8 mouse cellular contexts compared by ENCODE assay signal in the genomic region with DNA sequence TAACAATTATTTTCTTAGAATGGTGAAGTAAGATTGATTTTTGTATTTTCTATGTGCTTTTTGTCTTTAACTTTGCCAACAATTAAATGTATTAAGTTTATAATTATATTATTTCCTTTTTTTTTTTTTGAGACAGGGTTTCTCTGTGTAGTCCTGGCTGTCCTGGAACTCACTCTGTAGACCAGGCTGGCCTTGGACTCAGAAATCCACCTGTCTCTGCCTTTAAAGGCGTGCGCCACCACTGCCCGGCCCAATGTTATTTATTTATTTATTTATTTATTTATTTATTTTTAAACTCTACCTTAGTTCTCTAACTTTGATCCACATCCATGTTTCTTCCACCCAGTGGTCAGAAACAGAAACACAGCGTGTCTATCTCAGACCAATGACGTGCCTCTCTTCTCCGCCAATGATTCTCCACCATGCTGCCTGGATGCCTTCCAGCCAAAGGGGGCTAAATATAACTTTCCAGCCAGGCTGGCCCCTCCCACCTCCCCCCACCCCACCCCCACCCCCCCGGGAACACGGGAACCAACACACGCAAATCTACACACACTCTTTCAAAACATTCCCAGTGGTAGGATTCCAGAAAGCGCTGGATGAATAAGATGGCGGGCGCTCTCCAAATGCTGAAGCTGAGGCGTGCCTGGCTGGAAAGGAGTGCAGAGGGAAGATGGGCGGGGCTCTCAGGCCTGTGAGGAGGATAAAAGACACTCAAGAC. TPM values are rescaled to one million over a fixed set of nuclear protein-coding genes. Genes with fewer than 3 reads are reported as not detected.
DNase-seq lines count a peak whose midpoint lies in the region; ATAC-seq lines count a peak whose summit lies in the region.

No protein-coding gene starts in this region.

- H3K36me3 ChIP-seq in embryonic facial prominence, embryonic 14.5 days (ENCODE audit: control insufficient read depth, insufficient read depth, low read length), result no peaks in the 10 kb centered on the region
- peaks cover 18% of the 10 kb centered on the region for H3K36me3 ChIP-seq in midbrain, embryonic 14.5 days (ENCODE audit: control insufficient read depth, insufficient read depth, low read length)

- H3K27ac ChIP-seq in embryonic facial prominence, embryonic 14.5 days (replicated peaks; ENCODE audit: low read depth, low read length), result no peak overlapping the region
- H3K27ac ChIP-seq in midbrain, embryonic 14.5 days (replicated peaks; ENCODE audit: low read depth, low read length), result no peak overlapping the region

- no peak overlapping the region for H3K4me3 ChIP-seq in embryonic facial prominence, embryonic 14.5 days (ENCODE audit: low read depth, low read length)
- H3K4me3 ChIP-seq in midbrain, embryonic 14.5 days (replicated peaks; ENCODE audit: low read depth, low read length), result no peak overlapping the region

- peak; percentile 46 for DNase-seq in right cerebral cortex, postnatal 4 days
- DNase-seq in right cerebral cortex, postnatal 25 days, result no peak
- peak; percentile 87 for DNase-seq in embryonic facial prominence, embryonic 14.5 days (ENCODE audit: low spot score)
- DNase-seq in heart, postnatal 14 days, result peak; percentile 68 to 82
- DNase-seq in kidney, postnatal 4 days, result peak; percentile 89 to 92
- DNase-seq in midbrain, embryonic 14.5 days, result peak; percentile 68
- no peak for DNase-seq in cerebellum, adult 18-20 months
- no peak for DNase-seq in left cerebral cortex, adult 8-10 months (ENCODE audit: low spot score in 2 of 2)

- intact Hi-C loops in heart, postnatal 14 days (cut with DNase I), result no loop called here

- no peak overlapping the region for H3K9ac ChIP-seq in embryonic facial prominence, embryonic 14.5 days (ENCODE audit: low read depth, low read length)
- H3K9ac ChIP-seq in midbrain, embryonic 14.5 days (replicated peaks; ENCODE audit: low read length), result no peak overlapping the region

- 20% methylated on average over 14 of the region's 14 CpGs for WGBS in embryonic facial prominence, embryonic 14.5 days
- WGBS in midbrain, embryonic 14.5 days, result 24% methylated on average over 14 of the region's 14 CpGs

- no peaks in the 10 kb centered on the region for H3K4me1 ChIP-seq in embryonic facial prominence, embryonic 14.5 days (ENCODE audit: control insufficient read depth, insufficient read depth, low read length)
- H3K4me1 ChIP-seq in midbrain, embryonic 14.5 days (ENCODE audit: control insufficient read depth, insufficient read depth, low read length), result peaks cover 26% of the 10 kb centered on the region

- H3K27me3 ChIP-seq in embryonic facial prominence, embryonic 14.5 days (replicated peaks; ENCODE audit: control insufficient read depth, insufficient read depth, low read length), result no peaks in the 10 kb centered on the region
- H3K27me3 ChIP-seq in midbrain, embryonic 14.5 days (ENCODE audit: control insufficient read depth, insufficient read depth, low read length), result no peaks in the 10 kb centered on the region

- H3K9me3 ChIP-seq in embryonic facial prominence, embryonic 14.5 days (ENCODE audit: control insufficient read depth, low read length), result no peaks in the 10 kb centered on the region
- no peaks in the 10 kb centered on the region for H3K9me3 ChIP-seq in midbrain, embryonic 14.5 days (ENCODE audit: control insufficient read depth, low read length)

- ATAC-seq in embryonic facial prominence, embryonic 14.5 days (ENCODE audit: low read depth), result peak; percentile 76
- peak; percentile 50; the same call in 1 of the 2 replicates for ATAC-seq in midbrain, embryonic 14.5 days (ENCODE audit: low FRiP score, low TSS enrichment)

- H3K4me2 ChIP-seq in embryonic facial prominence, embryonic 14.5 days (ENCODE audit: low read depth, low read length), result peak overlapping the region; percentile 23; the same call in 1 of the 2 replicates
- H3K4me2 ChIP-seq in midbrain, embryonic 14.5 days (ENCODE audit: low read length), result peak overlapping the region; percentile 25

RNA-seq across cellular contexts. Expression of a gene that starts 7.4 kb away (rescaled TPM):
- polyA plus RNA-seq in embryonic facial prominence, embryonic 14.5 days (2014; fragmentation: Nextera tagmentation; extraction: Ambion mirVana), result 13.7 and 14.6 TPM in 2 replicates
- total RNA-seq in heart, postnatal 14 days (2021), result under 1 TPM; 0.49 to 0.72 TPM
- 75.3 and 94.7 TPM in 2 replicates for polyA plus RNA-seq in midbrain, embryonic 14.5 days (2014; fragmentation: Nextera tagmentation; extraction: Ambion mirVana)
- 1,000 to 10,000 TPM; 1,113 to 1,308 (median 1,238) TPM for total RNA-seq in left cerebral cortex, adult 8-10 months (2022)

RNA-seq across cellular contexts. Expression of a gene that starts 10.4 kb away (rescaled TPM):
- 166 and 186 TPM in 2 replicates for polyA plus RNA-seq in embryonic facial prominence, embryonic 14.5 days (2014; fragmentation: Nextera tagmentation; extraction: Ambion mirVana)
- 100 to 1,000 TPM; 146 to 151 TPM for total RNA-seq in heart, postnatal 14 days (2021)
- polyA plus RNA-seq in midbrain, embryonic 14.5 days (2014; fragmentation: Nextera tagmentation; extraction: Ambion mirVana), result 295 and 323 TPM in 2 replicates
- 100 to 1,000 TPM; 254 to 263 (median 254) TPM for total RNA-seq in left cerebral cortex, adult 8-10 months (2022)

RNA-seq across cellular contexts. Expression of a gene that starts 33.0 kb away (rescaled TPM):
- 15.8 and 17.6 TPM in 2 replicates for polyA plus RNA-seq in embryonic facial prominence, embryonic 14.5 days (2014; fragmentation: Nextera tagmentation; extraction: Ambion mirVana)
- 10 to 100 TPM; 29.9 to 32.0 TPM for total RNA-seq in heart, postnatal 14 days (2021)
- 17.4 and 18.0 TPM in 2 replicates for polyA plus RNA-seq in midbrain, embryonic 14.5 days (2014; fragmentation: Nextera tagmentation; extraction: Ambion mirVana)
- total RNA-seq in left cerebral cortex, adult 8-10 months (2022), result 10 to 100 TPM; 32.5 to 53.7 (median 44.4) TPM

RNA-seq across cellular contexts. Expression of a gene that starts 44.4 kb away (rescaled TPM):
- polyA plus RNA-seq in embryonic facial prominence, embryonic 14.5 days (2014; fragmentation: Nextera tagmentation; extraction: Ambion mirVana), result 19.3 and 20.7 TPM in 2 replicates
- total RNA-seq in heart, postnatal 14 days (2021), result 10 to 100 TPM; 22.8 to 23.1 TPM
- polyA plus RNA-seq in midbrain, embryonic 14.5 days (2014; fragmentation: Nextera tagmentation; extraction: Ambion mirVana), result 12.5 and 14.6 TPM in 2 replicates
- 100 to 1,000 TPM; 104 to 112 (median 106) TPM for total RNA-seq in left cerebral cortex, adult 8-10 months (2022)

RNA-seq across cellular contexts. Expression of a gene that starts 55.8 kb away (rescaled TPM):
- 106 and 108 TPM in 2 replicates for polyA plus RNA-seq in embryonic facial prominence, embryonic 14.5 days (2014; fragmentation: Nextera tagmentation; extraction: Ambion mirVana)
- 10 to 100 TPM; 39.2 to 45.9 TPM for total RNA-seq in heart, postnatal 14 days (2021)
- polyA plus RNA-seq in midbrain, embryonic 14.5 days (2014; fragmentation: Nextera tagmentation; extraction: Ambion mirVana), result 109 and 122 TPM in 2 replicates
- 10 to 100 TPM; 54.2 to 61.3 (median 56.8) TPM for total RNA-seq in left cerebral cortex, adult 8-10 months (2022)

Comparison
In these comparisons a context has a peak if more than half of its experiments do, and no peak if none do; other contexts are left out.
1. DNase-seq: peak in right cerebral cortex, postnatal 4 days (single experiment), embryonic facial prominence, embryonic 14.5 days (single experiment), heart, postnatal 14 days (2 of 2), kidney, postnatal 4 days (2 of 2) and midbrain, embryonic 14.5 days (single experiment); none in right cerebral cortex, postnatal 25 days (single experiment), cerebellum, adult 18-20 months (0 of 2) and left cerebral cortex, adult 8-10 months (0 of 2).
2. RNA of a gene that starts 7.4 kb away (total RNA-seq): 1,113 to 1,308 TPM in left cerebral cortex, adult 8-10 months; 0.49 to 0.72 TPM in heart, postnatal 14 days; every median in the first group is over 100 times any median in the second.